Mouse (Mus musculus) lung, postnatal 4 days (tissue): ENCODE results near the gene Tcta.
"Not testable (repeated sequence)": the region's sequence is repeated elsewhere in the genome, so short reads cannot be mapped to it uniquely, and the experiment has no call there.

Source experiments
- DNase-seq, 2 experiments: peaks; one replicate each; pipeline ENCODE4 v3.0.0; 2021

Tcta gene

DNA sequence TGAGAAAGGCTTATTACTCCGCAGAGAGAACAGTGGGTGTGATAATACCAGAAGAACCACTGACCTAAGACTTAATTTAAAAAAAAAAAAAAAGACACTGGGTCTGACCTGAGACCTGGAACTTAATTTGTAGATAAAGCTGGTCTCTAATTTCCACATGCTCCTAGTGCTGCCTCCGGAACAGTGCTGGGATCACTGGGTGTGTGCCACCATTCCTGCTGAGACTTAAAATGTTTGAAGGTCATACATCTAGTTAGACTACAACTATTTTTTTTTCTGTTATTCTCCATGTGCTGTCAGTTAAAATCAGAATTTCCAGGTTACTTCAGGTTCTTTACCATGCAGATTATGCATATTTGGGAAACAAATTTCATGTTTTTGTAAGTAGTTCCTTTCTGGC, 2.2 kb upstream of the Tcta start:
- DNase-seq, result no peak

DNA sequence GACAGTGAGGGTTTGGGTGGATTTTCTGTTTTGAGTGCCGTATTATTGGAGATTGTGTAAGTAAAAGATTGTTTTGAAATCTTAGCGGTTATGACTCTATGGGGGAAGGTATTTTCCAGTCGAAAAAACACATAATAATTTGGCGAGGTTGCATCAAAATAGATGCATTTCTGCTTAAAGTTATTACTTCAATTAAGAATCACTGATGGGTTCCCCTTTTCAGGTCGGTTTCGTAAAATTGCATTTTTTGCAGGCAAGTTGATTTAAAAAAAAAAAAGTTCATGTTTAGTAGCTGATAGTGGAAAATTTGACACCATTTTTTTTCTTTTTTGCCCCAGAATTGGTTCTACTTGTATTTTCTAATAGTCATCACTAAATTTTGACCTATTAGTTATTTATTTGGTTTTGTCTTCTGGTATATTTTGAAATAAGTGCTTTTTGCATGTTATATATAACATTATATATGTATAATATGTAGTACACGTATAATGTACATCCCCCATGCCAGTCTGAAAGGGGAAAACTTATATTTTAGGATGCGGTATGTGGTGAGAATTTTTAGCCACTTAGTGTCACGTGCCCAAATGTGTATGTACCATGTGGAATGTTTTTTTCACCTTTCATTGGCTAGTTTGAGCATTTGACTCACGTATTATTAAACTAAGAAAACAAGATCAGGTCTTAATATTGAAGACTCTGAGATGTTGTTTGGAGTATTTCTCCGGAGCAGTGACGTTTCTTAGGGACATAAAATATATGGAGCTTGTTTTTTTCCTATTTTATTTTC, 1.3 kb upstream of the Tcta start:
- no peak for DNase-seq

DNA sequence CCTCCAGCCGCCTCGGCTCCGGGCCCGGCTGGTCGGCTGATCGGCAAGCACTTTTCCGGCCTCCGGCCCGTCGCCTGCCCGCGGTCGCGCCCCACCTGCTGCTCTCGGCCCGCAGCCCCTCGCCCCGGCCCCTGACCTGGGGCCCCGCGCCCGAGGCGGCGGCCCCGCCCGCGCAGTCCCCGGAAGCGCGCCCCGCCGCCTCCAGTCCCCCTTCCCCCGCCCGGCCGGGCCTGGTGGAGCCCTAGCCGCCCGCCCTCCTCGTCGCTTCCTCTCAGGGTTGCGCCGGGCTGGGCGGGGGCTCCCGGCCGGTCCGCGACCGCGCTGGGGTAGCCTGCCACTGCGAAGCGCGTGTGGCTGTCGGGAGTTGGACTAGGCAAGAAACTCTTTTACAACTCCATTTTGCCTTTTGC, 616 bp upstream of the Tcta start:
- peak; percentile 89 to 92 for DNase-seq

DNA sequence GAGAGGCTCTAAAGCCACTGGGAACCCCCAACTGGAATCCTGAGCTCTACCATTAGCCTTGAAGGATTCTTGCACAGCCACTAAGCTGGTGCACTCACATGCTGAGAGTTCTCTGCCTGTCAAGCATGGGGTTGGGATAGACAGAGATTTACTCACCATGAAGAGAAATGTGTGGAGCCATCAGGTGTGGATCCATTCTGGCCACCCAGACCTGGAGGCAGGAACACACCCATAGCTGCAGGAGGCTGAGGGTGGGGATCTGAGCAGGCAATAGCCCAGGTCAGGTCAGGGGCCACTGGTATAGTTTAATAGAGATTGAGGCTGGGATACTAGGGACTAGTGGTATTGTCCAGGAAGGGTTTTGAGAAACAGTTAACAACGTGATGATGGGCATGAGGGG, 790 bp downstream of the Tcta start:
- peak in 1 of 2 experiments; percentile 17 for DNase-seq

DNA sequence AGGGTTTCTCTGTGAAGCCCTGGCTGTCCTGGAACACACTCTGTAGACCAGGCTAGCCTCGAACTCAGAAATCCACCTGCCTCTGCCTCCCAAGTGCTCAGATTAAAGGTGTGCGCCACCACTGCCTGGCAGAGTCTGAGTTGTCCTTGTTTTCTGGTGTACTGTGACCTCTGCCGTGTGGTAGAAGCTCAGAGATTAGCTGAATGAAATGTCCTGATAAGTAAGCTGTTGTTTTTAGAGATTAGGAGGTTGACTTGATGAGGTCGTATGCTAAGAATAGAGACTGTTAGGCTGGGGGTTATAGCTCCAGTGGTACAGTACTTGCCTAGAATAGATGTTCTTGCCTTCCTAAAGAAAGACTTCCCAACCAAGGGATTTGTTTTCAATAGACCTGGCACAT, 1.2 kb downstream of the Tcta start:
- DNase-seq, result no peak

- peak in 1 of 2 experiments; percentile 17 for DNase-seq
Observed at GRCm38 (mm10) chr9:108301853-108302252, 4.1 kb downstream of the Tcta start.

DNA sequence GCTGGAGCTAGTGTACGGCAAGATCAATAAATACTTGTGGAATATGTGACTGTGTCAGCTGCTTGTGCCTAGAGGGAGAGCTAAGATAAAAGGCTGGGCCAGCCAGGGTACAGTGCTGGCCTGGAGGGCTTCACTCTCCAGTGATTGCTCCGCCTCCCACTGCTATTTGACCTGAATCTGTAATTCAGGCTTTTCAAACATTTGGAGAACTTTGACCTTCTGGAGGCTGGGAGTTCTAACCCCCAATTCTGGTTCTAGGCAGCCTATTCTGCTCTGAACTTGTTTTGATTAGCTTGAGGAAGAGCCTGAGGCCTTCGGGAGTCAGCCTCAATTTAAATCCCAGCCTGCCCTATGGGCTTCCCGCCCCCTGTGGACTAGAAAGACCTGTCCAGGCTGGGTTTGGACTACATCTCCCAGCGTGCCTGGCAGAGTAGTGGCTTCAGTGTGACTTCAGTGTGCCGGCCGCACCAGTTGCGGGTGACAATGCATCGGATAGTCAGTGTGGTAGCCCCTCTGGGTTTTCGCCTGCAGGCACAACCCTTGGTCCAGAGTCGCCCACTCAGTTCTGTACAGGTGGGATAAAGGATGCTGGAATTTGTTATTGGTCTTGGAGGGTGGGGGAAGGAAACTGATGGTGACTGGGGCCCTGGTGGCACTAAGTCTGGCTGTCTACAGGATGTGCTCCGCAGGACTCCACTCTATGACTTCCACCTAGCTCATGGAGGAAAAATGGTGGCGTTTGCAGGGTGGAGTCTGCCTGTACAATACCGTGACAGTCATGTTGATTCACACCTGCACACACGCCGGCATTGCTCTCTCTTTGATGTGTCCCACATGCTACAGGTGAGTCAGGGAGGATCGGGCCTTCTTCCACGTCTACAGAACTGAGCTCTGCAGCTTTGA, 9.3 kb downstream of the Tcta start, which contains the start of gene Amt:
Amt (plus strand) TSS at position 401 of the 903 bp plus-strand sequence.
- DNase-seq, result peak; percentile 29 to 57

- DNase-seq, result no peak
Observed at GRCm38 (mm10) chr9:108290773-108291172, 15.2 kb downstream of the Tcta start.

GRCm38 (mm10) chr9:108290016-108290750, 15.8 kb downstream of the Tcta start, which contains the start of gene Nicn1:
Nicn1 (plus strand) TSS chr9:108290429.
- DNase-seq, result peak; percentile 92

- no peak for DNase-seq
Observed at GRCm38 (mm10) chr9:108289347-108289746, 16.6 kb downstream of the Tcta start.

- DNase-seq, result not testable (repeated sequence)
Observed at GRCm38 (mm10) chr9:108287526-108288238, 18.3 kb downstream of the Tcta start.

GRCm38 (mm10) chr9:108284410-108284809, 21.6 kb downstream of the Tcta start:
- DNase-seq, result peak; percentile 39 to 82

DNA sequence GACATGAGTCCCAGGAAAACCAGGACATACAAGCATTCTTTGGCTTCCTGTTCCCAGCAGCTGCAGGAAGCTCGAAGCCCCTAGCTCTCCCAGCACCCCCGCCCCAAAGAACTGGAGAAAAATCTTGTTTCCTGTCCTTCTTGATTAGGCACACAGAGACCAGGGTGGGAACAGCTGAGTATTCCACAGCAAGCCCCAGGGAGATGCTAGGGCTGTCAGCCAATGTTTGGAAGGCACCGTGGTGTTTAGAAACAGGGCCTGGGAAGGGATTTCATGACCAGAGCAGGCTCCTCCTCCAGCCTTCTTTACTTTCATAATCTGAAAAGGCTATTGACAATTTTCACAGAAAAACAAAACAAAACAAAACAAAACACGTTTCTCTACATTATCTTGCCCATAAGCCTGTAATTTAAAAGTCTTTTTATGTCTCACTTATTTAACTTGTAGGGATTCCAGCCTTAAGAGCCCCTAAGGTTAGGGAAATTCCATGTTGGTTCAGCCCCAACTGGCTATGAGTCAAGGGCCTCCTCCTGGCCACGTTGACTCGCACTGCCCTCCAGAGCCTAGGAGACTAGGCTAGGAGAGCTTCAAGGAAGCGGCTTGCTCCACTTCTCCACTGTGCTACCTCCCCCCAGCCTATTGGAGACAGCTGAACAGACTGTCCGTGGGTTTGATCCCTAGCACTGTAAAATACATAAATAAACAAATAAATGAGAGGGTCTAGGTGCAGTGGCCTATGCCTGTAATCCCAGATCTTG, 25.7 kb downstream of the Tcta start:
- peak; percentile 70 to 86 for DNase-seq

DNA sequence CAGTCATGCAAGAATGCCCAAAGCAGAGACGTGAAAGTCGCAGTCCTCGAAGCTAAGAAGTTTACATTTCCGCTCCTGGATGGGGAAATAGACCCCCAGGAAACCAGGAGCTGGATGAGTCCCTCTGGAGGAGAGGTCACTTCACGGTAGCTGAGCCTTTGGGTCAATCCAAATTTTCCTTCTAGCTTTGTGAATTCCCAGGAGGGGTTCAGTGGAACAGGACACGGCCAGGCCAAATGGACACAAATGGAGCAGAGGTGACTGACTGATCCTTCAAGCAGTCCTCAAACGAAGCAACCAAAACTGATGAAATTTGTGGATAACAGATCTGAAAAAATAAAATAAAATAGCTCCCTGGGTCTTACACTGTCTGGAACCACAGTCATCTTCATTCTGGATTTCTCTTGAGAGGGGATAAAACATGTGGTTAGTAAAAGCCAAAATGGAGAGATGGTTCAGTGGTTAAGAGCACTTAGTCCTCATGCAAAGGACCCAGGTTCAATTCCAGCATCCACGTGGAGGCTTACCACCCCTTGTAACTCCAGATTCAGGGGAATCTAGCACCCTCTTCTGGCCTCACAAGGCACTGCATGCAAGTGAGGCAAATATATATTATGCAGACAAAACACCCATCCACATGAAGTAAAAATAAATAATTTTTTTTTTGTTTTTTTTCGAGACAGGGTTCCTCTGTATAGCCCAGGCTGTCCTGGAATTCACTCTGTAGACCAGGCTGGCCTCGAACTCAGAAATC, 27.1 kb downstream of the Tcta start:
- peak; percentile 29 to 68 for DNase-seq

DNA sequence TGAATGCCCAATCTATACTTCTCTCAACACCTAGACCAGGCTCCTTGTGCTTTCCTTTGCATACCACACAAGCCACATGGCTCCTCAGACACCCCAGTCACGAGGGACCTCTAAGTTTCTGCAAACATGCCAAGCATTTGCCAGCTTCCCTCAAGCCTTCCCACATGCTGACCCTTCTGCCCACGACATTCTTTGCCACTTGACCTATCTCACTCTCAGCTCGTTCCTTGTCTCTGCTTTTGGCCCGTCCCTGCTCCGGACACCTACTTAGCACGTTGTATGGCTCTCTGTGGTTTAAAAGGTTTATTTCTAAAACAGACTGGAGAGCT, 30.7 kb downstream of the Tcta start:
- DNase-seq, result peak; percentile 64 to 86

DNA sequence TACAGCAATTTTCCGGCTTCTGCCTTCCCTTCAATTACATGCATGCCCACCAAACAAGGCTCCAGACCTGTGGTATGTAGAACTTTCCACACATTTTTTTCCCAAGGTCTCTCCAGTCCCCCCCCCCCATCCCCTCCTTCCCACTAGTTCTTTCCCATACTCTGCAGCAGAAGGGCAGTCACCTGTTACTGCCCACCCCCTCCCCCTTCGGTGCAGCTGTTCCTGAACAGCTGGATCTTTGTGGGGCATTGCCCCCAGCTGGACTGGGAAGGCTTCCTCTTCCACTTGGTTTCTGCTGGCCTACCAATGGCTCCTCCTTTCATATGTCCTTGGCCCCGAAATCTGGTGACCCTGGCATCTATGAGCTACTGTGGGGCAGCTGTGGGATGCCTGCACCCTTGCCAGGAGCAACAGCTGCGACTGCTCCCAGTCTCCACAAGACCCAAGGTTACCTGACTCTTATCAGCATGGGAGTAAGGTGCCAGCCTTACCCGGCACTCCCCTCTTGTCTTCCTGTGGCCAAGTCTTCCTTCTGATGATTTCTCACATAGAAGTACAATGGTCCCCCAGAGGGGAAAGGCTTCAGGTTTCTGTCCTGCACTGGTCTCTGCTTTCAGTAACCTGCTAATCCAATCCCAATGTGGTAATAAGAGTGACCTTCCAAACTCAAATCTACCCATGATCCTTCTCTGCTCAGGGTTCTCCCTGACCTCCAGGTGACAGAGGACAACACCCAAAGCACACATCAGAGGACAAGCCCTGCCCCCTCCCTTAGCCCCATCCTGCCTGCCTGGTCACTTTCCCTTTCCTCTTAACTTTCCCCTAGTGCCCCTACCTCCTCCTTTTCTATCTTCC, 31.3 kb downstream of the Tcta start:
- peak in 1 of 2 experiments; percentile 23 for DNase-seq

GRCm38 (mm10) chr9:108273485-108273884, 32.5 kb downstream of the Tcta start:
- DNase-seq, result peak in 1 of 2 experiments; percentile 35

DNA sequence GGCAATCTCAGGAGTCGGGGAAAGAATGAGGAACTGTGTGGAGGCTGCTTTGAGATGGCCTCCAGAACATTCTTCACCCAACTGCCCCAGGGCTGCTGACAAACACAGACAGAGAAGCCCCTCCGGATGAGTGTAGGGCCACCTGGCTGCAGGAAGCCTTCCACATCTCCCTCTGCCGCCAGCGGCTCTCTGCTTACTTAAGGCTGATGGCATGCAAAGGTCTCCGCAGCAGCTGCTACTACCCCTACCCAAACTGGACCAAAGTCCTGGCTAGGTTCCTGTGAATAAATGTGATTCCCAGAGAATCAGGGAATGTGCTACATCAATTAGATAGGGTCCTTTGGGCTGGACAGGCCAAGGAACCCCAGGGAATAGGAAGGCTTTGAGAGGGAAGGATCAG, 33.3 kb downstream of the Tcta start:
- no peak for DNase-seq

- no peak for DNase-seq
Observed at GRCm38 (mm10) chr9:108271941-108272340, 34.0 kb downstream of the Tcta start.

DNA sequence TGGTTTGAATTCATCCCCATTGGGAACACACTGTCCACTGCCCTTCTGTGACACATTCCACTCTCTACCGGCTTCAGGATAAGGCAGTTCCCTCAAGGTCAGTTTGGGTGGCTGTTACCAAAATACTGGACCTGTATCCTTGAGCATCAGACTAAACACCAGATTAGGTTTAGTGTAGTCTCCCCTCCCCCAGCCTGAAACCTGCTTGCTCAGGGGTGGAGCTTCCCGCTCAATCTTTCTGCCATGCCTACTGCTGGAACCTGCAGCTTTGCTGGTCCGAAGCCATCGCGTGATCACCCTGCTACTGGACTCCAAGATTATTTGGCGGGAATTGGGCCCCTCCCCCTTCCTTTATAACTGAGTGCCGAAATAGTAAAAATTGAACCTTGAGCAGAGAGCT, 37.3 kb downstream of the Tcta start:
- DNase-seq, result not testable (repeated sequence)
